In the genomic region with DNA sequence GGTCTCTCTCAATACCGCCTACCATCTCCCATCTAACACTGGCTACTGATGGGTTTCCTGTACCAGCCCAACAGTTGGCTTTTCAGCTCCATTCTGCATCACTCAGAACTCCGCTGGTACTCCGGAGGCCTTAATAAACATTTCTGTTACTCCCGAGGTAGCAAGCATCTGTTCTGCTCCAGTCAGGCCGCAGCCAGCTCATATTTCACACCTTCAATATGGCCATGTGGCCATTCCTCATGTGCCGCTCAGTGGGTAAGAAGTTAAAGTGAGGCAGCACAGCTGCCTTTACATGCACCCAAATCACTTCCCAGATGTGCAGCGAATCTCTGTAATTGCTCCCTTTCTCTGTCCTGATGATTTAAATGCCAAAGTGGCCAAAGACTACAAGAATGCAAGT, we compare ENCODE assay signal across 25 mouse cellular contexts. TPM values are rescaled to one million over a fixed set of nuclear protein-coding genes. Genes with fewer than 3 reads are reported as not detected.
DNase-seq lines count a peak whose midpoint lies in the region; ATAC-seq and TF ChIP-seq lines count a peak whose summit lies in the region.
"Had no signal": no experiment of that assay in that cellular context is flagged by ENCODE, and none has a peak within 500 bp of the region (broad histone marks: within the 10 kb centered on the region; RNA-seq: fewer than 3 reads in every experiment).

No protein-coding gene starts in this region.

- no peaks in the 10 kb centered on the region for H3K27me3 ChIP-seq in stomach, embryonic 15.5 days (replicated peaks)
- no peaks in the 10 kb centered on the region for H3K27me3 ChIP-seq in stomach, postnatal 0 days (ENCODE audit: control insufficient read depth, insufficient read depth, low read length)
- H3K27me3 ChIP-seq in limb, embryonic 12.5 days = no peaks in the 10 kb centered on the region
- H3K27me3 ChIP-seq: hindbrain, embryonic 15.5 days; liver, embryonic 13.5 days had no signal

- no peaks in the 10 kb centered on the region for H3K4me1 ChIP-seq in stomach, embryonic 15.5 days
- H3K4me1 ChIP-seq in stomach, postnatal 0 days (replicated peaks; ENCODE audit: control insufficient read depth, insufficient read depth) = no peaks in the 10 kb centered on the region
- peaks cover 45% of the 10 kb centered on the region for H3K4me1 ChIP-seq in limb, embryonic 12.5 days (replicated peaks)
- H3K4me1 ChIP-seq: forebrain, embryonic 10.5 days; hindbrain, embryonic 15.5 days; liver, embryonic 13.5 days; megakaryocyte, embryonic 14.5 days had no signal

- TF ChIP-seq EP300 in stomach, postnatal 0 days (optimal IDR thresholded peaks at IDR 0.05) = no peak

- TF ChIP-seq CTCF in stomach, postnatal 0 days (IDR thresholded peaks at IDR 0.05; ENCODE audit: low read depth) = no peak

- no peaks in the 10 kb centered on the region for H3K9me3 ChIP-seq in stomach, embryonic 15.5 days
- no peaks in the 10 kb centered on the region for H3K9me3 ChIP-seq in stomach, postnatal 0 days (ENCODE audit: control insufficient read depth, low read length)
- H3K9me3 ChIP-seq in limb, embryonic 12.5 days = no peaks in the 10 kb centered on the region
- H3K9me3 ChIP-seq: forebrain, embryonic 10.5 days; hindbrain, embryonic 15.5 days; liver, embryonic 13.5 days had no signal

- no peak overlapping the region for H3K4me3 ChIP-seq in stomach, embryonic 15.5 days (replicated peaks)
- no peak overlapping the region for H3K4me3 ChIP-seq in stomach, postnatal 0 days (ENCODE audit: low read depth, low read length)
- H3K4me3 ChIP-seq in limb, embryonic 12.5 days (replicated peaks) = no peak overlapping the region
- H3K4me3 ChIP-seq: forebrain, embryonic 10.5 days; hindbrain, embryonic 15.5 days; left cerebral cortex, adult 2 months; liver, embryonic 13.5 days; megakaryocyte, embryonic 14.5 days had no signal

- no peak overlapping the region for H3K9ac ChIP-seq in stomach, embryonic 15.5 days
- H3K9ac ChIP-seq in stomach, postnatal 0 days (ENCODE audit: low read length) = no peak overlapping the region
- H3K9ac ChIP-seq in limb, embryonic 12.5 days (replicated peaks) = no peak overlapping the region
- H3K9ac ChIP-seq: hindbrain, embryonic 15.5 days; liver, embryonic 13.5 days had no signal

- 0 out of 2 replicates have a peak overlapping the region, but pooled peaks have one; percentile 11 for H3K27ac ChIP-seq in stomach, embryonic 15.5 days
- H3K27ac ChIP-seq in stomach, postnatal 0 days (replicated peaks) = no peak overlapping the region
- H3K27ac ChIP-seq in limb, embryonic 12.5 days = peak overlapping the region; percentile 73; the same call in 1 of the 2 replicates
- H3K27ac ChIP-seq: forebrain, embryonic 10.5 days; hindbrain, embryonic 15.5 days; left cerebral cortex, adult 2 months; liver, embryonic 13.5 days had no signal

- H3K36me3 ChIP-seq in stomach, embryonic 15.5 days = no peaks in the 10 kb centered on the region
- H3K36me3 ChIP-seq in stomach, postnatal 0 days (ENCODE audit: control insufficient read depth, insufficient read depth, low read length) = no peaks in the 10 kb centered on the region
- peaks cover 10% of the 10 kb centered on the region for H3K36me3 ChIP-seq in limb, embryonic 12.5 days
- H3K36me3 ChIP-seq: hindbrain, embryonic 15.5 days; liver, embryonic 13.5 days had no signal

- WGBS in stomach, embryonic 15.5 days = 63% methylated on average over 7 of the region's 7 CpGs
- 67% methylated on average over 7 of the region's 7 CpGs for WGBS in stomach, postnatal 0 days
- 9% methylated on average over 7 of the region's 7 CpGs for WGBS in limb, embryonic 12.5 days

- H3K4me2 ChIP-seq in stomach, embryonic 15.5 days = no peak overlapping the region
- H3K4me2 ChIP-seq in stomach, postnatal 0 days (replicated peaks; ENCODE audit: low read depth) = no peak overlapping the region
- H3K4me2 ChIP-seq in limb, embryonic 12.5 days = no peak overlapping the region
- H3K4me2 ChIP-seq: hindbrain, embryonic 15.5 days; liver, embryonic 13.5 days had no signal

- peak; percentile 62 for DNase-seq in embryo, embryonic 10 days (ENCODE audit: low spot score)
- DNase-seq in embryo, embryonic 9.5 days (ENCODE audit: extremely low spot score) = no peak
- DNase-seq in stomach, postnatal 0 days (ENCODE audit: low spot score) = no peak
- no peak for DNase-seq in right cerebral cortex, adult 2 months (ENCODE audit: low spot score in 2 of 2)
- DNase-seq in spleen, adult 18-20 months = no peak
- no peak for DNase-seq in cerebellum, adult 8-10 months
- DNase-seq: adrenal gland, postnatal 25 days; cerebellum, adult 9-10 months; gastrocnemius, postnatal 14 days; heart, postnatal 36 days; layer of hippocampus, adult 9-11 months; left cerebral cortex, postnatal 4 days; liver, embryonic 13.5 days; lung, adult 2 months; midbrain, embryonic 14.5 days; right cerebral cortex, postnatal 14 days; thymus, postnatal 14 days had no signal

- no peak for ATAC-seq in stomach, embryonic 15.5 days (ENCODE audit: insufficient read depth, low FRiP score, low read depth)
- ATAC-seq in stomach, postnatal 0 days (ENCODE audit: low FRiP score, low TSS enrichment) = no peak
- ATAC-seq in limb, embryonic 12.5 days (ENCODE audit: insufficient number of reproducible peaks, insufficient read depth, low FRiP score, low TSS enrichment, low read depth) = peak; percentile 80
- ATAC-seq: forebrain, embryonic 16.5 days; intestine, embryonic 16.5 days had no signal

RNA-seq across cellular contexts. Expression of gene Sash1, which starts 32.5 kb away (rescaled TPM):
- 5.4 and 5.5 TPM in 2 replicates for polyA plus RNA-seq in stomach, embryonic 15.5 days (2015; fragmentation: Nextera tagmentation; extraction: Ambion mirVana)
- 2.8 and 3.8 TPM in 2 replicates for polyA plus RNA-seq in stomach, postnatal 0 days (2015; fragmentation: Nextera tagmentation; extraction: Ambion mirVana)
- 7.5 and 7.8 TPM in 2 replicates for polyA plus RNA-seq in limb, embryonic 12.5 days (2016; fragmentation: Nextera tagmentation; extraction: Ambion mirVana)
